Mouse (Mus musculus) CH12.LX (cell line): ENCODE results near the gene Bcr.

ENCODE experiments used
- CTCF ChIP-seq, 2 experiments: IDR thresholded peaks in 1 of 2; conservative IDR thresholded peaks in 1 of 2; 2 replicates each; pipeline ENCODE4 v1.5.1; 2011 to 2012; ENCODE audit warnings: low read depth in 2 of 2, low read length in 2 of 2, improper control_type of control experiment in 1 of 2, inconsistent platforms in 1 of 2, mild to moderate bottlenecking in 1 of 2, moderate library complexity in 1 of 2
- KAT2A ChIP-seq: IDR thresholded peaks from 2 replicates; pipeline ENCODE4 v1.6.1; 2012; ENCODE audit warnings: low read length, improper control_type of control experiment, inconsistent platforms; ENCODE audit not compliant: insufficient replicate concordance
- MAX ChIP-seq: IDR thresholded peaks from 2 replicates; pipeline ENCODE4 v1.6.1; 2011; ENCODE audit warnings: low read length, improper control_type of control experiment
- MAZ ChIP-seq: IDR thresholded peaks from 2 replicates; pipeline ENCODE4 v1.6.1; 2012; ENCODE audit warnings: low read depth, mild to moderate bottlenecking, inconsistent platforms, low read length, improper control_type of control experiment, moderate library complexity
- MEF2A ChIP-seq: IDR thresholded peaks from 2 replicates; pipeline ENCODE4 v1.6.1; 2014; ENCODE audit warnings: low read depth, mild to moderate bottlenecking, inconsistent platforms, low read length, improper control_type of control experiment, borderline replicate concordance
- POLR2A ChIP-seq: IDR thresholded peaks from 2 replicates; pipeline ENCODE4 v1.6.1; 2011; ENCODE audit warnings: low read depth, mild to moderate bottlenecking, improper control_type of control experiment, low read length
- RCOR1 ChIP-seq: conservative IDR thresholded peaks from 2 replicates; pipeline ENCODE4 v1.6.1; 2012; ENCODE audit warnings: low read depth, mild to moderate bottlenecking, inconsistent platforms, low read length, improper control_type of control experiment
- SIN3A ChIP-seq: IDR thresholded peaks from 2 replicates; pipeline ENCODE4 v1.6.1; 2012; ENCODE audit warnings: low read length, improper control_type of control experiment, inconsistent platforms
- UBTF ChIP-seq: IDR thresholded peaks from 2 replicates; pipeline ENCODE4 v1.6.1; 2012; ENCODE audit warnings: low read depth, mild to moderate bottlenecking, inconsistent platforms, low read length, improper control_type of control experiment, moderate library complexity
- USF2 ChIP-seq: conservative IDR thresholded peaks from 2 replicates; pipeline ENCODE4 v1.6.1; 2011; ENCODE audit warnings: low read depth, low read length, improper control_type of control experiment
- ZKSCAN1 ChIP-seq: IDR thresholded peaks from 2 replicates; pipeline ENCODE4 v1.6.1; 2012; ENCODE audit warnings: low read depth, inconsistent platforms, low read length, improper control_type of control experiment, borderline replicate concordance

DNA sequence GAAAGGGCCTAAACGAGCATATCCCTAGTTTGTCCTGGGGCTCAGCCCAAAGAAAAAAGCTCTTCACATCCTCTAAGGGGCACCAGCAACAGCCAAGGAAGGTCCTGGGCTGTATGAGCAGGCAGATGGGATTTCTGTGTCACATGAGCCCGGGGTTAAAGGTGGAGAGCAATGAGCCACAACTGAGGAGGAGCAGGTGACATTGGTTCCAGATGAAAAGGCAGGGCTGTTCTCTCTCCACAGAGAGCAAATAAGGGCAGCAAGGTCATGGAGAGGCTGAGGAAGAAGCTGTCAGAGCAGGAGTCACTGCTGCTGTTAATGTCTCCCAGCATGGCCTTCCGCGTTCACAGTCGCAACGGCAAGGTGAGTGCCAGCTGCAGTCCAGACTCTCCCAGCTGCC is 96.4 kb downstream of the Bcr start:
- TF ChIP-seq UBTF (no peak), POLR2A (no peak), MAX (no peak), SIN3A (no peak), MAZ (no peak), CTCF (conservative IDR thresholded peaks at IDR 0.05 in 1 of 2, IDR thresholded peaks at IDR 0.05 in 1 of 2; ENCODE audit: low read depth in 2 of 2, low read length in 2 of 2) (no peak), RCOR1 (no peak), KAT2A (no peak), USF2 (no peak), MEF2A (no peak), ZKSCAN1 (no peak)
